Mouse (Mus musculus) cerebellum, adult 8-10 months (tissue): ENCODE results near the gene Cngb1.

Experiments
- DNase-seq: peaks from one replicate; pipeline ENCODE4 v3.0.0; 2022

Gene Cngb1

DNA sequence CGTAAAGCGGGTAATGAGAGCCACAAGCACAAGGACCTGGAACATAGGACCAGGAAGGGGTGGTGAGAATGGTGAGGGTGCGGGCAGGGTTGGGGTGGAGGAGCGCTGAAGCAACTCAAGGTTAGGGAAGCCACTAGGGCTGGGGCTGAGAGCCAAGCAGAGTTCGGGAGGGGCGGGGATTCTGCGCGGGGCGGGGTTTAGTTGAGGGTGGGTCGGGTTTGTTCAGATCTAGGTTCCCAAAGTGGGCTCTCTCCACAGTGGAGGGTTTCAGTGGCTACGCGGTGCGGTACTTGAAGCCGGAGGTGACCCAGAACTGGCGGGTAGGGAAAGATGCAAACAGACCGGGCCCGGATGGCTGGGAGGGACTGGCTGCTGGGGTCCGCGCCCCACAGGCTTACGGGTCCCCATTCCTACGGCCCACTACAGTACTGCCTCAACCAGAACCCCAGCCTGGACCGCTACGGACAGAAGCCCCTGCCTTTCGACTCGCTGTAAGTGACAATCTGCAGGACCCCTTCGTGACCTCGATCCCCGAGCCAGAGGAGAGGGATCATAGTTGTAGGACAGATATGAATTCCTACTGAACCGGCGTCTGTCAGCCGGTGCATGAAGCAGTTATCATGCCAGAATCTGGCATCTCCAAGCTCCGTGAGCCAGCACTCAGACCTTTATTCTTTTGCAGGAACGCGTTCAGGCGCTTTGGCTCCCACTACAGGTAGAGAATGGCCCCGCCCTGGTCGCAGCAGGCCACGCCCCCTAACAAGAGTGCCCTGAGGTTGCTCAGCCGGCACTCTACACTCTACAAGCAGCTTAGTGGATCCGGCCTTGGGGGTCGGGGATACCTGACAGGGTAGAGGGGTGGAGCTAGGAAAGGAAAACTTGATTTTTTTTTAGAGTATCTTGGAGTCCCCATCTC is 14.1 kb upstream of the Cngb1 start:
- peak; percentile 39 for DNase-seq

- no peak for DNase-seq
Observed at GRCm38 (mm10) chr8:95315350-95315749, 9.0 kb upstream of the Cngb1 start.

DNA sequence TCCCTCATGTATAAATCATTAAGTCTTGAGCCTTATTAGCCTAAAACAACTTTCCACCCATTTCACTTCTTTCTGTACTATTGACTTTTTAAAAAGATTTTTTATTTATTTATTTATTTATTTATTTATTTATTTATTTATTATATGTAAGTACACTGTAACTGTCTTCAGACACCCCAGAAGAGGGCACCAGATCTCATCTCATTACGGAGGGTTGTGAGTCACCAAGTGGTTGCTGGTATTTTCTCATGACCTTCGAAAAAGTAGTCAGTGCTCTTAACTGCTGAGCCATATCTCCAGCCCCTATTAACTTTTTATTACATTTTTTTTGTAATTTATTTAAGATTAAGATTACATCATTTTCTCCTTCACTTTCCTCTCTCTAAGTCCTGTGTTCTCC is 8.3 kb upstream of the Cngb1 start:
- DNase-seq: no peak

- DNase-seq: no peak
Observed at GRCm38 (mm10) chr8:95313857-95314256, 7.5 kb upstream of the Cngb1 start.

DNA sequence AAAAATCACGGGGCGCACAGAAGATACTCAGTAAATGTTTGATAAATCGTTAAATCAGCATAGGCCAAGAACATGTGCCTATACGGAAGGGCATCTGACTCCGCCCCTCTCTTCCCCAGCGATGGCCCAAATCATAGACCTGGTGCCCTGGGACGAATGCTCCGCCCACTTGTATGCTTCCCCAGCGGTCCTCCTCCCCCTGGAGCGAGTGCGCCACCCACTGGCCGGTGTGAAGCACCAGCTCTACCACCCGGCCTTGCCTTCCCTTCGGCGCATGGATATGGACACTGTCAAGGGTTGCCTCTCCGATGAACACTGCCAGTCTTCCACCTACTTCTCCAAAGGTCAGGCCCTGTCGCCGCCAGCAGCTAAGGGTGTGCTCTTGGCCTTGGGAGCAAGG is 6.5 kb upstream of the Cngb1 start:
- DNase-seq: no peak

DNA sequence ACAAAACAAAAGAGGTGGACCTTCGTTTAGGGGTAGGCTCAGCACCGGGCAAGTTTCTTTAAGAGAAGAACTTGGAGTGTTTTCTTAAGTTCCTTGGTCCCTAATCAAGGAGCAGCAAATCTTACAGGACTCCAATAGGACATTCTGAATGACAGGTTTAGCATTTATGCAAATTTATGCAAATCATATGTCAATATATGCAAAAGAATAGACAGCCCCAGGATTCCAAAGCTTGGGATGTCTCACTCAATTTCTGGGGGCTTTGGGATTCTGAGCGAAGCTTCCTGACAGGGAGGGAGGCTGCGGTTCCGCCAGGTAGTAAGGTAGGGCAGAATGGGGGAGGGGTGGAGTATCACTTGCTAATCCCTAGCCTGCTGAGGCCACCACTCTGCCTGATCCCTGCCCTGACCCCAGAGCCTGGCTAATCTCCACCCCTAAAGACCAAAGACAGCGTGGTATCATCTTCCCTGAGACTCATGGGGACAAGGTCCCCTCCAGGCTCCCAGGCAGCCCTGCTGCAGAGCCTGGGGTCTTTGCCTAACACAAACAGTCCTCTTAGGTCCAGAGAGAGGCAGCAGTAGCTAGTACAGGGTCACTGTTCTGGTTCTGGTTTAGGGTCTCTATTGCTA is 4.1 kb upstream of the Cngb1 start, which contains the start of gene Tepp:
Tepp (plus strand) TSS at position 225 of the 629 bp plus-strand sequence.
- no peak for DNase-seq

DNA sequence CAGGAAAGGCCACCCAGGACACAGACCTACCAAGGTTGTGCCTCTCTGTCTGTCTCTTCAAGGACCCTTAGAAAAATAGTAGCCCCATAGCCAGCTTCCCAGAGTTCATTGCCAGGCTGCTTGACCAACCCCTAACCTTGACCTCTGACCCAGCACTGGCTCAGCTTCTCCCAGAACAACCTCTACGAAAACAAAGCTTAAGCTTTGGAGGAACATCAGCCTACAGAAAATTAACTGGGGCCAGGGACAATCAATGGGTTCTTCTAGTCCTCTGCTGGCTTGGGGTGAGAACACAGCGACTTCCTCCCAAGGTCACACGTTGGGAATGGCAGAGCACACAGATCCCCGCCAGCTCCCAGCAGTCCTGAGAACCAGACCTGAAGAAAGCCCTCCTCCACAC is 859 bp downstream of the Cngb1 start:
- no peak for DNase-seq

DNA sequence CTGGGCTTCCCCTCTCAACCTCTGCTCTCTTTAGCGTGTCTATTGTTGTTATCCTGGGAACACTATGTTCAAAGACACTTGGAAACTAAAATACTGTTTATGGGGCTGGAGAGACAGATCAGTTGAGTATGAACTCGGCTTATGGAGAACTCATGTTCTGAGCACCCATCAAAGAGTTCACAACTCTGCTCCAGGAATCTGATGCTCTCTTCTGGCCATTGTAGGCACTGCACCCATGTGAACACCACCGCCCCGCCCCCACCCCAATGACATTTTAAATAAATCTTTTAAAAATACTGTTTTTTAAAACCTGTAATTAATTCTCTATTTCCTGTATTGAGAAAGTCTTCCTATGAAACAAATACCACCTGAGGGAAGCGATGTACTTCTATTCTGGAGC is 4.0 kb downstream of the Cngb1 start:
- no peak for DNase-seq

- no peak for DNase-seq
Observed at GRCm38 (mm10) chr8:95293891-95294290, 12.5 kb downstream of the Cngb1 start.

- peak; percentile 8 for DNase-seq
Observed at GRCm38 (mm10) chr8:95293172-95293571, 13.2 kb downstream of the Cngb1 start.

- DNase-seq: no peak
Observed at GRCm38 (mm10) chr8:95289066-95289650, 17.2 kb downstream of the Cngb1 start.

DNA sequence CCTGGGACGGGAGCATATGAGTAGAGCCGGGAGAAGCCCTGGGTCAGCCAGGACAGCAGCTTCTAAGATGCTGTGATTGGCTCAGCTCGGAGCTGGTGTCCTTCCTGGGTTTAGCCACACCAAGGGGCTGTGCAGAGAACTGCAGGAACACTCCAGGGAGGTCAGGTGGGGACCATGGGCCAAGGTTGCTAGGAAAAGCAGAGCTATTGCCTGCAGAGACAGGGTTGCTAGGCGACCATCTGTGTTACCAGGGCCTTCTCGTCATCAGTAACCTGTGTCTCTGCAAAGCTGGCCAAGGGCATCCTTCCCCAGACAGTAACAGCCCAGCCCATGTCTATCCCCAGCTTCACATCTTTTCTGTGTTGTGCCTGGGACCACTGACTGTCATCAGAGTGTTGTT is 24.9 kb downstream of the Cngb1 start:
- DNase-seq: no peak

DNA sequence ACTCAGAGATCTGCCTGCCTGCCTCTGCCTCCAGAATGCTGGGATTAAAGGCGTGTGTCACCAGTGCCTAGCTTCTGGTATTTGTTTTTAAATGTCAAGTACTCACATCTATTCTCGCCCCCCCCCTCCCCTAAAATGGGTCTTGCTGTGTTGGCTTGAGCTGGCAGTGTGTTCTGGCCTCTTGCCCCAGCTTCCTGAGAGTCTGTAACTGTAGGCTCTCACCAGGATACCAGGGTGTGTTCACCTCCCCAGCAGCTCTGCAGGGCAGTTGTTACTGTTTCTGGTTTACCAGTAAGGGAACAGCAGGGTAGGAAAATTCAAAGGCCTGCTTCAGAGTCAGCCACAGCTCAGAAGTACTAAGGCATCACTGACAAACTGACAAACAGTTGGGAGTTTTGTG is 33.5 kb downstream of the Cngb1 start:
- no peak for DNase-seq

DNA sequence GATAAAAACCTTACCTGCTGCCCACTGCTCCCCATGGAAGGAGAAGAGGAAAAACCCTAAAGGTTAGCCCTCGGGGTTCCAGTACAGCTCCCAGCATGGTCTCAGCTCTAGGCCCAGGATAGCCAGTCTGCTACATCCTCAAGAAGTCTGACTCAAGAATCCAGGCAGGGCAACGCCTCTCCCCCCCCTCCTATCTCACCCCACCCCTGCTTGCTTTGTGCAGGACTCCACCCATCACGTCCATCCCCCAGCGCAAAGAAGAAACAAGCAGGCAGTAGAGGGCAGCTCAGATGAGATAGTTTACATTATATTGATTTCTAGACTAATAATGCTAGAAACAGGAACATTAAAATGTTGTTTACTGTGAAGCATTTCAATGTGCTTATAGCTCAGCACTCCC is 34.5 kb downstream of the Cngb1 start:
- DNase-seq: no peak

GRCm38 (mm10) chr8:95270501-95270900 is 35.9 kb downstream of the Cngb1 start:
- DNase-seq: no peak

GRCm38 (mm10) chr8:95262181-95262580 is 44.2 kb downstream of the Cngb1 start:
- no peak for DNase-seq

GRCm38 (mm10) chr8:95255611-95256010 is 50.8 kb downstream of the Cngb1 start:
- no peak for DNase-seq

DNA sequence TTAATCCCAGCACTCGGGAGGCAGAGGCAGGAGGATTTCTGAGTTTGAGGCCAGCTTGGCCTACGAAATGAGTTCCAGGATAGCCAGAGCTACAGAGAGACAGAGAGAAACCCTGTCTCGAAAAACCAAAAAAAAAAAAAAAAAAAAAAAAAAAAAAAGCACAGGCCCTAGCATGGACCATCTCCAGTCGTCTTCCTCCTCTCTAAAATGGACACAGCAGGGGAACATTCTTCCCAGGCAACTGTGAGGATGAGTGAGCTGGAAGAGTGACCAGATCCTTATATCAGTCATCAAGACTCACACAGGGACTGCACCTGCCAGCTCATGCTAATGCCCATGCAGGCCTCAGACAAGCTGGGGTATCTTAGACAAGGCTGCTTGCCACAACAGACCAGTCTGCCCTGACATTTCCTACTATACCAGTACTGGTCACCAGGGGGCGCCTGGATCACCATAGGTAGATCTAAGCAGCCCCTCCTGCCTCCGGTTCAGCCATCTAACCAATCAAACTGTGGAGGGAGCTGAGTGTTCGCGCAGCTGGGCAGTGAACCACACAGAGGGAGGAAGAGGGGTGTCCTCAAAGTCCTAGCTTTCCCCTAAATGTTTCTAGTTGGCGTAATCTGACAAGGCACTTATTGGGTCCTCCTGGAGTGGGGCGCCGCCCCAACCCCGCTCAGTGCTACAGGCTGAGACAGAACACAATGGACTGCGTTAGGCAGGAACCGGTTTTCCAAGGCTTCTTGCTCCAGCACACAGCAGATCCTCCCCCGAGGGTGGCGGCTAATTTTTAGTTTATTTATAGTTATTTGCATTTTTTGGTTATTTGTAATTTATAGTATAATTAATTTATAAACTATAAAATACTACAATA is 51.6 kb downstream of the Cngb1 start:
- DNase-seq: peak; percentile 95

GRCm38 (mm10) chr8:95252056-95252455 is 54.3 kb downstream of the Cngb1 start:
- no peak for DNase-seq

GRCm38 (mm10) chr8:95249847-95250246 is 56.5 kb downstream of the Cngb1 start:
- no peak for DNase-seq

GRCm38 (mm10) chr8:95247277-95247676 is 59.1 kb downstream of the Cngb1 start:
- no peak for DNase-seq

DNA sequence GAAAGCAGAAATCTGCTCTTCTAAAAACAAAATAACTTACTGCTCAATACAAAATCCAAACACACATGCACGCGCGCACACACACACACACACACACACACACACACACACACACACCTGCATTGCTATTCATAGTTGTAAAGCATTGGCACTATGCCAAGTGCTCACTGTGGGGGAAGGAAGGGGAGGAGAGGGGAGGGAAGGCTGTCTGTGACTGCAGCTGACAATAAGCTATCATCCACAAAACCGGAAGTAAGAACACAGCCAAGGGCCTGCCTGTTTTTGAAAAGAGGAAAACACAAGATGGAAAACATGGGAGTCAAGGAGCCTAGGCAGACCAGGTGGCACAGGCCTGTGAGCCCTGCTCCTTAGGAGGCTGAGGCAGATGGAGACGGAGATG is 61.2 kb downstream of the Cngb1 start:
- DNase-seq: no peak

DNA sequence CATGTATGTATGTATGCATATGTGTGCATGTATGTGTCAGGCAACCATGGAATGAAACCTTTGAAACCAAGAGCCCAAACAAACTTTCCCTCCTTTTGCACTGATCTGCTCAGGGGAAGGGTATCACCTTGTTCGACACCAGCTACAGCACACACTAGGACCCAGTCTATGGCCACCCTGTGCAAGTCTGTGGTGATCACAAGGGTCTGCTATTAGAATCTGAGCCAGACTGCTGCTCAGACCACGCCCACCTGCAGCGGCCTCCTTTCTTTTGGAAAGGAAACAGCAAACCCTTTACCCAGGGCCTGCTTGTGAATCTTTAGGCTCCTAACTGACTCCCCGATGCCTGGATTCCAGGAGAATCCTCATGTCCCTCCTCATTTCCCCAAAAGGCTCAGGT is 62.5 kb downstream of the Cngb1 start:
- DNase-seq: no peak
